Mouse (Mus musculus) bone marrow macrophage, adult 2 months (primary cell): Measurements from ENCODE around the gene Cisd2.

Experiments
- CTCF ChIP-seq: IDR thresholded peaks from 2 replicates; pipeline ENCODE4 v1.5.1; 2012; ENCODE audit warnings: low read depth, mild to moderate bottlenecking, low read length, moderate library complexity
- POLR2A ChIP-seq: IDR thresholded peaks from 2 replicates; pipeline ENCODE4 v1.6.1; 2012; ENCODE audit warnings: mild to moderate bottlenecking, low read depth, low read length, borderline replicate concordance

DNA sequence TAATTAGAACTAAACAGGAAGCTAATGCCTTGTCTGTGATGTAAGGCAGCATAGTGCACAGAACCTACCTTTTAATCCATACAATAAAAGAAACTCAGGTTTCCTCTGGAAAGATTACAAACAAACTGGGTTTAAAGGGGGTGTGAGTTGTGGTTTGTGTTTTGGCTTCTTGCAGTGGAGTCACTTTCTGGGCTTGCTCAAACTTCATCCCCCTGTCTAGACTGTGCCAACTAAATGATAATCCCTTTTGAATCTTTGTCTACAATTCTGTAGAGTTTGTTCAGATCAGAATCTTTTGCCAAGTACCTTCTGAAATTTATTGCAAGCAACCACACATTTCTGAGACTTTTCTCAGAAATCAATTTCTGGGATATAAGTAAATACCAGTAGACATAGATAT is 21.2 kb upstream of the Cisd2 start:
- TF ChIP-seq POLR2A (no peak), CTCF (no peak)
